Mouse (Mus musculus): ENCODE data around the gene Srsf2.

DNA sequence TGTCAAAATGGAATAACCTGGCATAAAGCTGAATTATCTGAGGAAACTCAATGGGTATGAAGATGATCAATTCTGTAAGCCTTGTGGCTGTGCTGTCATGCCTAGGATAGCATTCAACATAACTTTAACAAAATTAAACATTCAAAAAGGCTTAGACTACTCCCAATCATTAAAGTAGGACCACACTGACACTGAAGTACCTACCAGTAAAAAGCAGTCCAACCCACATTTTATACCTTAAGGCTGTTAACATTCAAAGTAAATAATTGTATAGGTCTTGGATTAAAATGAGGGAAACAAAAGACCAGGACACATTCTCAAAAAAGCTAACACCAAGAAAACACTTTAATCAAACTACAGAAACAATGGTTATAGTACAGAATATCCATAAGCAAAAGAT is 3.3 kb downstream of the Srsf2 start:
- TF ChIP-seq POLR2A (IDR thresholded peaks at IDR 0.05; ENCODE audit: low read depth, low read length) (no peak), CTCF (IDR thresholded peaks at IDR 0.05; ENCODE audit: borderline replicate concordance, insufficient read depth, low read length) (no peak)
